Mouse (Mus musculus) thymus, postnatal 4 days (tissue): ENCODE measurements around the gene Vmn2r51.
"Not testable (repeated sequence)": the region's sequence is repeated elsewhere in the genome, so short reads cannot be mapped to it uniquely, and the experiment has no call there.

Source experiments
- DNase-seq: peaks from one replicate; pipeline ENCODE4 v3.0.0; 2021

The Vmn2r51 gene

DNA sequence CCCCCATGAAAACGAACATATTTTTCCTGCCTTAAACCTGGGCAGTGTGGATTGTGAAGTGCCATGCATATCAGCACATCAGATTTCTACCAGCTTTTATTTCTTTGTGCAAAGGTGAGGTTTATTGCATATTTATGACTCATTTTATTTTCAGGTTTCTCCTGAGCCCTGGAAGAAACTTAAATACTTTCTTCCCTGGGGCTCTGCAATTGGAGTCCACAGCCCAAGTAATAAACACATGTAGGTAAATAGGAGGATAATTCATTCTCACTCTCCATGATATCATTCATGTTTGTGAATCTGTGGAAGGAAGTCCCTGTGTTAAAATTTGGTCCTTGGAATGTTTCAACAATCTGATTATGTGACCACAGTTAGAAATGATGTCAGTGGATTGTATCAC, at the start of gene Vmn2r51:
Gene Vmn2r51, minus strand, starts transcription at position 101 of the 400 bp plus-strand sequence.
- not testable (repeated sequence) for DNase-seq

DNA sequence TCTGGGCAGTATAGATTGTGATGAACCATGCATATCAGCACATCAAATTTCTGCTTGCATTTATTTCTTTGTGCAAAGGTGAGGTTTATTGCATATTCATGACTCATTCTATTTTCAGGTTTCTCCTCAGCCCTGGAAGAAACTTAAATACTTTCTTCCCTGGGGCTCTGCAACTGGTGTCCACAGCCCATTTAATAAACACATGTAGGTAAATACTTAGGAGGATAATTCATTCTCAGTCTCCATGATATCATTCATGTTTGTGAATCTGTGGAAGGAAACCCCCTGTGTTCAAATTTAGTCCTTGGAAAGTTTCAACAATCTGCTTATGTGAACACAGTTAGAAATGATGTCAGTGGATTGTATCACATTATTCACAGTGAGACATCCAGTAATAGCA, 52.3 kb downstream of the Vmn2r51 start, which contains the start of gene Vmn2r50:
Gene Vmn2r50, minus strand, starts transcription at position 101 of the 400 bp plus-strand sequence.
- DNase-seq: not testable (repeated sequence)
